Mouse (Mus musculus) heart, postnatal 14 days (tissue): ENCODE measurements around the gene Chrna7. TPM values are rescaled to one million over a fixed set of nuclear protein-coding genes. Genes with fewer than 3 reads are reported as not detected.
A peak's percentile ranks its signal among the peaks of the same experiment; 100 is the strongest.

Source experiments
- DNase-seq, 2 experiments: peaks; one replicate each; pipeline ENCODE4 v3.0.0; 2021 to 2022
- intact Hi-C: fragments of 180-260 bp; cut with DNase I; formaldehyde crosslinking; loops from one replicate; pipeline ENCODE4 v1.15.1; 2025
- long read RNA-seq, 2 experiments: library from polyadenylated mRNA; stranded (forward); transcript quantifications; one replicate each; pipeline ENCODE4 v2.0.0; 2021
- total RNA-seq, 2 experiments: library from RNA; stranded (reverse); gene quantifications; 2 replicates each; pipeline ENCODE4 v1.2.3; 2021

Gene Chrna7
- not detected for total RNA-seq
- long read RNA-seq, experiment 1 = 0 reads
- long read RNA-seq, experiment 2 = 0 reads

DNA sequence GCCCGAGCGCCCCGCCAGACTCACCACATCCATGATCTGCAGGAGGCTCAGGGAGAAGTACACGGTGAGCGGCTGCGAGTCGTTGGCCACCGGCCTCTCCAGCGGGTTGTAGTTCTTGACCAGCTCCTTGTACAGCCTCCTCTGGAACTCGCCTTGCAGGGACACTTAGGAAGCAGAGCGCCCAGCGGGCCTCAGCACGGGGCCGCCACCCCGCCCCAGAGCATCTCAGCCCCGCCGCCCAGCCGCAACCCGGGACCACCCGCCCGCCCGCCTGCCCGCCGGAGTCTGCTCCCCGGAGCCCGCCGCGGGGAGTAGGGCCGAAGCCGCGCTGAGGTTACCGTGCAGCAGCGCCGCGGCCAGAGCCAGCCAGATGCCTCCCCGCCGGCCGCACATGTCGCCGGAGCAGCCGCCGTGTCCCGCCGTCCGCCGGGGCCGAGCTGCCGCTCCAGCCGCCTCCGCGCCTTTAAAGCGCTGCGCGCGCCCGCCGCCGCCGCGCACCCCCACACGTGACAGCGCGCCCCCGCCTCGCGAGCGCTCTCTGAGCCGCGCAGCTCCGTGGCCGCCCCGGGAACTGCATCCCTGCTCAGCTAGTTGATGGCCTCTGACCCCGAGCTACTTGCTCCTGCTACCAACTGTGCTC is at the start of gene Chrna7:
TSS of gene Chrna7 (minus strand) at position 486 of the 640 bp plus-strand sequence.
- peak; percentile 78 for DNase-seq
- intact Hi-C loops = no loop called here

DNA sequence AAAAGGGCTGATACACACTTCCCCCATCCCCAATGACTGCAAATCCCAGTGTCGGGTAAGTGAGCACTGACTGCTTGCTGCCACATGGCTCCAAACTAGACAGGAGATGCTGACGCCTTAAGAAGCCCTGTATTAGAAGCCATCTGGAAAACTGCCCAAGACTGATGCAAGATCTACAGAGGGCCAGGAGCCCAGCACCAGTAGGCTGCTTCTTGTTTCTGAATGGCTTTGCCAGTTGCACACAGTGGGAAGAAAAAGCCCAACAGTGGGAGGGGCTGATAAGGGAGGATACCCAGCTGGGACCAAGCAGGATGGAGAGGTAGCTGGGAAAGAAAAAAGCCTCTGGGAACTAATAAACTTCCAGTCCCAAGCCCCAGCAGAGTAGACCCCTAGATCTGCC is 37.0 kb upstream of the Chrna7 start:
- DNase-seq = no peak
- intact Hi-C loops = no loop called here

DNA sequence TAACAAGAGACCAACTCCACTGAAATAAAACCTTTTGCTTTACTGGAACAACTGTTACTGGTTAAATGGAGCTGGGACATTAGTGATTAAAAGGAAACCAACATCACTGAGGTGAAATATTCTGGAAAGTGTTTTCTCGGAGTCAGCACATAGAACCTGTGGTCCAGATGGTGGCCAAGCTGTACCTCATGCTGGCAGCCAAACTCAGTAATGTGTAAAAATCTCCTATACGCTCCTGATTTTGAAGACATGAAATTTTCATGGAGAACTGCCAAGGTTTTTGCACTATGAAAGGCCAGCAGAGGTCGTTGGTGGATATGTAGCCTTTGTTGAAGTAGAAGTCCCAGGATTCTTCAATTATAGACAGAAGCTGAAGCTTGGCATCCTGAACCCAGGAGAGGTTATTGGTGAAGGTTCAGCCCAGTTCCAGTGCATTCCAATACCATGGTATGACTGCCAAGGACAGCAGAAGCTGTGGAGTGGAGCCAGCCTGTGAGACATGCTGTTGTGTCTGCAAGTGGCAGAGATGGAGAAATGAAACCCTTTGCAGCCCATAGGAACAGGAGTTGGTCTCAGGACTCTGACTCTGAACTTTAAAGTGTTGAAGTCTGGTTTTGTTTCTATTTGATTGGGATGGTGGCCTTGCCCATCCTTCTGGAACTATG is 25.6 kb upstream of the Chrna7 start:
- intact Hi-C loops = no loop called here
- no peak for DNase-seq

DNA sequence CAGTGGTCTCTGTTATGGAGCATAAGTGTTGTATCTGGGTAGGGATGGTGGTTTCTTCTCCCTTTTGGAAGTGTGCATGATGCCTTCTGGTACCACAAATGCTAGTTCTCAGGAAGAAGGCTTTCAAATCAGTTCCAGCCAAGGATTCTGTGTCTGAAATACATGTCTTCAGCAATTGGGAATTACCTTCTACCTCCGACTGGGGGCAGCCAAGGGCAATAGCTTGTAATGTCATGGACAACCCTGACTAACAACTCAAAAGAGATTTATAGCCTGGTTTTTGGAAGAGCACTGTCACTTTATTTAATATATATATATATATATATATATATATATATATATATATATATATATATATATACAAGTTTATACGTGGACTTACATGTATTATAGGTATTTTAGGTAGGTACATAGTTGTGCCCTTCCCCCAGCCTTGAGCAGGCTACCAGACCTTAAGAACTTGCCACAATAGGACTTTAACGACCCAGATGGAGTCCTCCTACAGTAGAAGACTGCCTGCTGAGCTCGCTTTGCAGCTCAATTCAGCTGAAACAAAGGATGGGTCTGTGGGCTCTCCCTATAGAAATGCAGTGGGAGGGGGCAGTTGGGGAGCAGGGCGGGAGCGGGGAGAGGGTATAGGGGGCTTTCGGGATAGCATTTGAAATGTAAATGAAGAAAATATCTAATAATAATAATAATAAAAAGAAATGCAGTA is 12.9 kb upstream of the Chrna7 start:
- DNase-seq = no peak
- intact Hi-C loops = no loop called here

DNA sequence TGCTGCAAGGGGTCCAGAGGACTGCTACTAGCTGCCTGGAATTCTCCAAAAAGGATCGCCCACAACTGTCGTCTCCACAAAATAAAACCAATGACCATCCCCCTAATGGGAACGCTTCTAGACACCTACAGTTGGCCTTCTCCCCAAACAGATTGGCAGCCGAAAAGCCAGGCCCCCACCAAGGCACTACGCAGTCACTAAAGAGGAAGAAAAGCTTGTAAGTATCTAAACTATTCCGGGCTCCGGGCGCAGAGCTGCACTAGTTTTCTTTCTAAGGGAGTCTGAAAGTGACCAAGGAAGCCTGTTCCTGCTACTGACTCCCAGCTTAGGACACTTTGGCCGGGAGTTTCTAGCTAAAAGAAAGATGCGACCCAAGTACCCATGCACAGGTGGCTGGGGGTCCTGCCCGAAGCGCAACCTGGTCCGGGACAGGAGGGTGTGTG is 707 bp downstream of the Chrna7 start:
- DNase-seq = no peak
- intact Hi-C loops = no loop called here

DNA sequence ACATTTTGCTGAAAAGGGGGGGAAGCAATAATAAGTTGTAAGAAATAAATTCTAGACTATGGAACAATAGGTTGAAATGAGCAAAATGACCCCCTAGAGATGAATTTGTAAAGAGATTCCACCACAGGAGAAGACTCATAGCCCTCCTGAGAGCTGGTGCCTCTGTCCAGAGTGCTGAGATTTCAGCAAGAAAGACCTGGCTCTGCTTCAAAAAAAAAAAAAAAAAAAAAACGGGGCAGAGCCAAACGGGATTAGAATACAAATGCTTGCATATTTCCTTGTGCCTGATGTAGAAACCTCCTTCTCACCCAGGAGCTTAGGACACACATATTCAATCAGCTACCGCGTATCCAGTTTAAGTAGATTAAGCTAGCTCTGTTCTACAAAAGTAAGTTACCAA is 2.9 kb downstream of the Chrna7 start:
- no peak for DNase-seq
- intact Hi-C loops = no loop called here

DNA sequence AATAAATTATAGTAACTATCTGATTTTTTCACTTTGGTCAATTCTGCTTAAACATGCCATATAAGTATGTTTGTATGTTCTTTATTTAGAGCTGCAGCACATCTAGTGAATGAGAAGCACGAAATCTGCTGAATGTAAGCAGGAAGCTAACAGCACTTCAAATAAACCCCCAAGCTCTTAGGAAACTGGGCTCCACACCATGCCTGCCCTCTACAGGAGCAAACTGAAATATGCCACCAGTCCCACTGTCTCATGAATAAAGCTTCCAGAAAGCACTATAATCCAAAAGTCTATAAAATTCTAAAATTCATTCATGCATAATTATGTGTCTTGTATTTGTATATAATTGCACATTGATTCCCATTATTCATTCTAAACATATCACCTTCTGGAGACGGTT is 5.2 kb downstream of the Chrna7 start:
- intact Hi-C loops = no loop called here
- no peak for DNase-seq

DNA sequence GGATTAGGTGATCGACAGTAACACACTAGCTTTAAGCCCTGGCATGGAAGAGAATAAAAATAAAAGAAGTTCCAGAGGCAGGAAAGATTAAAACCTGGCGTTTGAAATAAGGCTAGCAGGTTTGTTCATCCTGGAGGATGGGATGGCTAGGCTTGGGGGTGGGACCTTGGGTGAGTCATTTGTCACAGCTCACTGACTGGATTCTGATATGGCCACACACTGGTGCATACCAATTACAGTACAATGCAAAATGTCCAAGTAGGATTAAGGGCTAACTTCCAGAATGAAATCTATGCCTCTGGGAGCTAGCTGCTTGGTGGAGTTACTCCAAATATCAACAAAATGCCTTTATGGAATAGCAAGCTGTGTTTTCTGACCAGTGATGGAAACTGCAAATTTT is 16.8 kb downstream of the Chrna7 start:
- intact Hi-C loops = no loop called here
- DNase-seq = no peak

DNA sequence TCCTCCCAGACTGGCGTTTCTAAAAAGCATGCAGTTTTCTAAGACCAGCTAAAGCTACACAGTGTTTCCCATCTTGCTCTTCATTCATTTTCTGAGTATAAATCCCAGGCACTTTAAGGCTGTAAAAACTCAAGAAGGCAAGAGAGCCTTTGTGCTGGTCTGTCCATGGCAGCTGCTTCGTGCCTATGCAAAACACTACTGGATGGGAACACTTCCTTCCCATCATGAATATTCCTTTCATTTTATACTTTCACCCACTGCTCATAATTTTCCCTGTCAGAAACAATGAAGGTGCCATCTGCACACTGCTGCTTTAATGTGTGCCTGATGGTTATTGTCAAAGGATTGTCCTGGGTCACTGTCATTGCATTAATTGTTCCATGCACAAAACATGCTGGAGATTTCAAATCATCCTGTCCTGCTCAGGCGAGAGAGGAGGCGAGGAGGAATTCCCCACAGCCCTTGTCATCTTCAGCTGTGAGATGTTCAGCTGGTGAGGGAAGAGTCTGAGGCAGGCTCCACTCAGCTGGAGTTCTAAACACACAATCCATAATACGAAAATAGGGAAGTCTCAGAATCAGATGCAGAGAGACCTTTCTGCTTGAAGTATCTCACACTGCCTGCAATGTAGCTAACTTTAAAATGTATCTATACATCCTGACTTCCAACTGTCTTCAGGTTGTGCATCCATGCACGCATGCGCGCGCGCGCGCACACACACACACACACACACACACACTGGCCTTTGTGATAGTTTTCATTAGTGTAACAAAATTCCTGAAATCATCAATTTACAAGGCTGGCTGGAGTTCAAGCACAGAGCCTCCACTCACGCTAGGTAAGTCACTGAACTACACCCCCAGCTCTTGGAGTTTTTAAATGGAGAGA is 22.5 kb downstream of the Chrna7 start:
- DNase-seq = no peak
- intact Hi-C loops = no loop called here

DNA sequence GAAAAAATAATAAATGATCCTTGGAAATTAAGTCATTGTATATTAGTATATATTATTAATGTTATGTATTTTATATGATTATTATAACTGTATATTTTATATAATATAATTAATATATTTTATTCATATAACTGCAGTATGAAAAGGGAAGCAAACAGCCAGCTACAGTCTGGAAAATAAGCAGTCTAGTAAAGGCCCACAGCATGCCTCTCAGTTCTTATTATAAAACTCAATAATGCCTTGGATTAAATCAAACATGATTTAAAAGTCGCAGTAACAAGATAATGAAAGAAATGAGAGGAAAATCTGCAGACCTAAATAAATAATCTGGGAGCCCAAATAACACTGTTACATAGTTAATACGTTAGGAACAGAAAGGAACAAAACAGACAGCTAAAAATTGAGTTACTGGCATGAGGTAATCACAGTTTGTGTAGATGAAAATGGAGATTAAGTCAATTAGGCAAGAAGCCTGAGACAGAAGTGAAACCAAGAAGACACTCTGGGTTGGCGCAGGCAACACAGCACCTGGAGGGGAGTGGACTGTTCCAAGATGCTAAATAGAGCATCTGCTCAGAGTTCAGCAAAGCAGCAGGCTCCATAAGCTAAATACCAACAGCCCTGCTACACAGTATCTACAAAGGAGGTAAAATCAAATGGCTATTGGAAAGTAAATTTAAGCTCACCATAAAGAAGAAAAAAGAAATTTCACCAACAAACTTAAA is 42.1 kb downstream of the Chrna7 start:
- DNase-seq = no peak

DNA sequence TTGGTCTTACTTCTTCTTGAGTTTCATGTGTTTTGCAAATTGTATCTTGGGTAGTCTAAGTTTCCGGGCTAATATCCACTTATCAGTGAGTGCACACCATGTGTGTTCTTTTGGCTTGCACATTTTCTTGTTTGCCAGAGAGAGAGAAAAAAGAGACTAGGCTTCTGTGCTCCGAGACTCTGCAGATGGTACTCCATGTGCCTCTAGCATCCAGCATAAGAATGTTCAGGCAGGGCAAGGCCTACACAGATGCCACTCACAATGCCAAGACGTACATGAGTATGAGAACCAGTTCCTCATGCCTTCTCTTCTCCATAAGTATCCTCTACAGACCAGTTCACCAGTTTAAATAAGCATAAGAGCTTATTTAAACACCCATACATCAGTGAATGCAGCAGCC is 47.8 kb downstream of the Chrna7 start:
- intact Hi-C loops = no loop called here
- DNase-seq = no peak

More for the DNA sequence above, 42.1 kb downstream of the Chrna7 start:
- intact Hi-C loops = no loop called here

DNA sequence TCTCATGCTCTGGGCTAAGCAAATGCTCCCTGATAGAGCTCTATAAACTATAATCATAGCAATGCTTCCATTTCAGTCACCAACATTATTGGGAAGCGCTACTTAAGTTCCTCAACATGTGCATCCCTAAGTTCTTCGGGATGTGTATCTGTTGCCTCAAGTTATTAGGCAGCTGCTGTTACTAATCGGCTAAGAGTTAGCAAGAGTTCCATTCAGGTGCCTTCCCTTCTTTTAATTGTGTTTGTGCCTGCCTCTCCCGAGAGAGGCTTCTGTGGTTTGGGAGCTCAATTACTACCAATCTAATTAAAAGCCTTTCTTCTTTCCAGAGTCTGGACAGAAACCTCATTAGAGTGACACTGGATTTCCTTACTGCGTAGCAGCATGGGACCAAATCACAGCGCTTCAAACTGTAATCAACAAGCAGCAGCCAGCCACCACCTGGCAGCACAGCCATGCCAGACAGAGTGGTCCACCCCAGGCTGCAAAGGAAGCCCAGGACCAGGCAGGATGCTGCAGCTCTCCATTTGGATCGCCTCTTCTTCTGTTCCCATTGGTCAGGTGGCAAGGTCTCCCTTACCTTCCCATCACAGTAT is 50.0 kb downstream of the Chrna7 start:
- DNase-seq = no peak
- intact Hi-C loops = no loop called here

DNA sequence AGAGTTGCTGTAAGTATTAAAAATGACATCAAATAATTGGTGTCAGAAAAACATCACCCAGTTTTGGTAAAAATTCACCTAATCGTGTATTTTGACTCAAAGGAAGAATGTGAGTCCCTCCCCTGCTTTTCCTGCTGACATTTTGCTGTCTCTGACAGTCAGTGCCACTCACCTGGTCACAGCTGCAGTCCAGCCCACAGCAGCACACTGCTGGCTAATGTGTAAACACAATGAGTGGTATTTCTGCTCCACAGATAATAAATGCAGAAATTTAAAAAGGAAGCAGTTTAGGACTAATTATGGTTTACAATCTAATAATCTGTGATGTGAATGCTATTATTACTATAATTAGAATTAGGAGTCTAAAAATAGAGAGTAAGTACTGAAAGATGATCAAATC is 59.1 kb downstream of the Chrna7 start:
- DNase-seq = no peak
- intact Hi-C loops = no loop called here

DNA sequence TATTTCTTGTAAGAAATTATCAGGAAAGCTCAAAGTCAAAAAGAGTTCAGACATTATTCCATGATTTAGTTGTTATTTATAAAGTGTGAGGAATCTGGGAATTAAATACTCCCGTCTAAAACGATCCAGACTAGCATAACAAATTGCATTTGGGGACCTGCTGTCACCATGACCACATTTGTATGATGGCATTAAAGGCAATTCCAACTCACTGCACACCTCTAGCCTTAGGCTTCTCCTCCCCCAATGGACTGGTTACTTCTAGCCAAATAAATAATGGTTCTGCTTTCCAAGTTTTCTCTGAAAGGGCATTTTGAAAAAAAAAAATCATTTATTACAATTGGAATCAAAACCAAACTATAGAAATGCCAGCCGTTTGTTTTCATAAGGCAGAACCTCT is 63.6 kb downstream of the Chrna7 start:
- intact Hi-C loops = no loop called here
- DNase-seq = no peak

DNA sequence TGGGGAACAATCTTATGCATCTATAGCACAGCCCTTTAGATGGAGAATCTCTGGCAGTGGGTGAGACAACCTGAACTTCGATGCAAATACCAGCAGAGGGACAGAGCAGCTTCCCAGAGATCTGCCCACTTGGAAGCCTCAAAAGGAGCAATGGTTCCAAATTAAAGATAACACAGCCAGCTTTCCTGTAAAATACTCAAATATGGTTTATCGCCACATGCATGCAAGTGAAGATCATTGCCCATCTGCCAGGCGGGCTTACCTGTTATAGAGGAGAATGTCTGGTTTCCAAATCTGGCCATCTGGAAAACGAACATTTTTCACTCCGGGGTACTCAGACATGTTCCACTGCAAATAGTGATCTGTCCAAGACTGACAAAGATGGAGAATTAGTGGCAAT is 64.0 kb downstream of the Chrna7 start:
- DNase-seq = no peak
- intact Hi-C loops = no loop called here

DNA sequence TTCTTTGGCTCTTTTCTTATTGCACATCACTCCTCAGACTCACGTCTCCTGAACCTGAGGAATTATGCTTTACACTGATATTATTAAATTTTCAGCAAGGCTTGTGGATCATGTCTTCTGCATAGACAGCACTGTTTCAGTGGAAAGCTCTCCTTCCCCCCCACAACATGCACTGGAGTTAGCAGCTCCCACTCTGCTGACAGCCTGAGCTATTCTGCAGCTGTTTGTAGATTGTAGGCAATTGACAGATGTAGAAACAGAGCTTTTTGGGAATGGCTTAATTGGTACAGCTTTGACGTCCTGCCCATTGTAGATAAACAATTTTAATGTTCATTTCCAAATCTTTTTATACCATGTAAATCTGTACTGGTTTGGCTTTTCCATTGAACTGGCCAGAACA is 89.8 kb downstream of the Chrna7 start:
- no peak for DNase-seq
- intact Hi-C loops = no loop called here

DNA sequence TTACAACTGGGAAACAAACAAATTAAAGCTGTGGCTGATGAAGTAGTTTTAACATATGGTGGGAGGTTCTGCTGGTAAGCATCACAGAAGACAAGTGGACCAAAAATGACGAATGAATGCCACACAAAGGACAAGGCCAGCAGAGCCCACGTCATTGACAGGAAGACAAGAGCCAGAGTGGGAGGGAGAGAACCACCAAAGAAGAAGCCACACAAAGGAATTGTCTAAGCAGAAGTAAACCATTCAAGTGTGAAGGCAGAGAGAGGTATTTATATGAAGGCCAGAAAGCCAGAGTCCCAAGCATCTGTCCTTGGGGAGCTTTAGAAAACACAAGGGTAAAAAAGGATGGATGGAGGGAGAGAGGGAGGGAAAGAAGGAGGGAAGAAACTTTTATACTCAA is 98.7 kb downstream of the Chrna7 start:
- intact Hi-C loops = no loop called here

DNA sequence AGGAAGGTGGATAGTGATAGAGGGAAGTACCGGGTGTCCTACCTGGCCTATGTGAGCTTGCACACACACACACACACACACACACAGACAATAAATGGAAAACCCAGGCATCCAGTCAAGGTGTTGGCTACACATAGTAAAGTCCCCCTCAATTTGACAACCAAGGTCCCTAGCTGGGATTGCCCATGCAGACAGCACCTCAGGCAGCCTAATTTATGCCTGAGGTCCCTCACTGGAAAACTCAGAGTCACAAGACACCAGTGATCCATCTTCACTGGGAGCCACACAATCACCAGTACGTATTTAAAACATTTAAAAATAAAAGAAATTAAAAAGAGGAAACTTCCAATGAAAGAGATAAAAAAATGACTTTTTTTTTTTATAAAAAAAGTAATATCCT is 99.1 kb downstream of the Chrna7 start:
- intact Hi-C loops = no loop called here
- DNase-seq = no peak

More for the DNA sequence above, 98.7 kb downstream of the Chrna7 start:
- no peak for DNase-seq

DNA sequence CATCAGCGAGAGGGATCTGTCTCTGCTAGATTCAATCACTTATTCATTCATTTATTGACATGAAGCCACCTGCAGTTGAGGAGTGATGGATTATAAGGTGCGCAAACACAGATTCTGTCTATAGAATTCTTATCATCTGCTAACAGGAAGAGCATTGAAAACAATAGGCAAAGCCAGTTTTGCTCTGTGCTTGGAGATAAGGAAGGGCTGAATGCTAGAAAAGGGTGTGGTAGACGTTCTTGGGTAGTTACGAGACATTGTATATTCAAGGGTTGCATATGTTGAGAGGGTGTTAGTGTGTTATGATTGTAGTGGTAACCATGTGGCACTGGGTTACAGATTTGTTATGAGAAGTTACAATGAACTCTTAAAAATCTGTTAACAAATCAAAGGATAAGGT is 103.0 kb downstream of the Chrna7 start:
- no peak for DNase-seq
- intact Hi-C loops = no loop called here

DNA sequence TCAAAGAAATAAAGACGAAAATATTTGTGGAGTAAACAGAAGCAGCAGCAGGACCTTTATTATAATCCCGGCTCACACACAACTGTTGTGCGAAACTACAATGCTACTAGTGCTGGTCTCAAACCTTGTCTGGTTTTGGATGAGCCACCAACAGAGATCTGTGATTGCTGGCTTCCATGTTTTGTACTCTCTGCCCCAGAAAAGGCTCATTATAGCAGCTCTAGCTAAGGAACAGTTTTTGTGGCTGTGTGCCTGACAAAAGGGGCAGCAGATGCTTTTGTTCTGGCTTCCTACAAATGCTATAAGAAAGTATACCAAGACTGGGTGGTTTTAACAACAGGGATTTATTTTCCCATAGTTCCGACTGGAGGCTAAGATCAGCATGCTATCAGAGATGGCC is 126.4 kb downstream of the Chrna7 start:
- no peak for DNase-seq
- intact Hi-C loops = no loop called here
